Mouse (Mus musculus): ENCODE measurements around the gene Specc1.

GRCm38 (mm10) chr11:62106401-62106871 lies 149.9 kb downstream of the Specc1 start:
- TF ChIP-seq CTCF (IDR thresholded peaks at IDR 0.05; ENCODE audit: borderline replicate concordance, insufficient read depth, low read depth, low read length) = no peak
- no peak for TF ChIP-seq POLR2A (IDR thresholded peaks at IDR 0.05; ENCODE audit: borderline replicate concordance, insufficient read depth, low read length)
